ENCODE assay signal across 10 mouse cellular contexts in genomic region chr14:16313936-16314521, GRCm38 (mm10). TPM values are rescaled to one million over a fixed set of nuclear protein-coding genes. Genes with fewer than 3 reads are reported as not detected.
DNase-seq lines count a peak whose midpoint lies in the region; TF ChIP-seq lines count a peak whose summit lies in the region.
"Had no signal": no experiment of that assay in that cellular context is flagged by ENCODE, and none has a peak within 500 bp of the region (broad histone marks: within the 10 kb centered on the region; RNA-seq: fewer than 3 reads in every experiment).

No protein-coding gene starts in this region.

- intact Hi-C loops in left cerebral cortex, postnatal 4 days (cut with DNase I): loop anchor here (2.0 kb wide), 1 partner anchor 43 kb away; no protein-coding TSS in a partner anchor

- no peaks in the 10 kb centered on the region for H3K36me3 ChIP-seq in kidney, adult 2 months (ENCODE audit: control insufficient read depth, insufficient read depth, low read length)
- H3K36me3 ChIP-seq: embryonic facial prominence, embryonic 13.5 days had no signal

- peak; percentile 14 to 20 for DNase-seq in cerebellum, postnatal 14 days
- DNase-seq in cerebellum, adult 9-10 months: no peak
- peak; percentile 41 for DNase-seq in kidney, adult 2 months
- DNase-seq in kidney, adult 18-20 months: no peak
- peak; percentile 42 for DNase-seq in R1 (ENCODE audit: low read depth, low spot score)
- peak; percentile 19 to 35 for DNase-seq in kidney, postnatal 36 days
- no peak for DNase-seq in left cerebral cortex, postnatal 4 days
- no peak for DNase-seq in adrenal gland, adult 2 months

- no peak overlapping the region for H3K27ac ChIP-seq in kidney, adult 2 months (ENCODE audit: insufficient read depth, low read depth, low read length)
- H3K27ac ChIP-seq: embryonic facial prominence, embryonic 13.5 days had no signal

- H3K4me3 ChIP-seq in kidney, adult 2 months (ENCODE audit: insufficient read depth, low read depth, low read length): no peak overlapping the region
- H3K4me3 ChIP-seq: embryonic facial prominence, embryonic 13.5 days; megakaryocyte, embryonic 14.5 days had no signal

- no peak for TF ChIP-seq POLR2A in kidney, adult 2 months (IDR thresholded peaks at IDR 0.05; ENCODE audit: low read depth, low read length)

- no peak for TF ChIP-seq CTCF in kidney, adult 2 months (conservative IDR thresholded peaks at IDR 0.05; ENCODE audit: insufficient read depth, insufficient read length, low read depth, low read length)

- H3K27me3 ChIP-seq in kidney, adult 2 months (replicated peaks; ENCODE audit: control insufficient read depth, insufficient read depth, low read length): no peaks in the 10 kb centered on the region
- H3K27me3 ChIP-seq: embryonic facial prominence, embryonic 13.5 days; megakaryocyte, embryonic 14.5 days had no signal

- H3K4me1 ChIP-seq in kidney, adult 2 months (ENCODE audit: control insufficient read depth, insufficient read depth, low read length): no peaks in the 10 kb centered on the region; the same call in 1 of the 2 replicates
- H3K4me1 ChIP-seq: embryonic facial prominence, embryonic 13.5 days had no signal

- 50% methylated on average over 7 of the region's 7 CpGs for WGBS in kidney, adult 2 months

RNA-seq across cellular contexts. Expression of gene Top2b, which starts 51.0 kb away (rescaled TPM):
- polyA plus RNA-seq in kidney, adult 2 months (2012; rRNA removed): 5.4 and 10.5 TPM in 2 replicates
- 100 to 1,000 TPM; 220 to 249 TPM for total RNA-seq in left cerebral cortex, postnatal 4 days (2021)
- total RNA-seq in adrenal gland, adult 2 months (2021): 10 to 100 TPM; 68.7 to 80.1 TPM
- polyA plus RNA-seq in adrenal gland, adult 2 months (2012; rRNA removed): 4.3 and 5.6 TPM in 2 replicates

Comparison
In these comparisons a context has a peak if more than half of its experiments do, and no peak if none do; other contexts are left out.
1. DNase-seq: peak in cerebellum, postnatal 14 days (2 of 2), kidney, adult 2 months (single experiment), R1 (single experiment) and kidney, postnatal 36 days (2 of 2); none in cerebellum, adult 9-10 months (single experiment), kidney, adult 18-20 months (single experiment), left cerebral cortex, postnatal 4 days (single experiment) and adrenal gland, adult 2 months (single experiment).